Mouse (Mus musculus): ENCODE measurements around the gene Cep152. TPM values are rescaled to one million over a fixed set of nuclear protein-coding genes. Genes with fewer than 3 reads are reported as not detected.
A peak's percentile ranks its signal among the peaks of the same experiment; 100 is the strongest.

The Cep152 gene
- polyA plus RNA-seq, 1 experiment from 2014 or later, result 4.7 TPM

DNA sequence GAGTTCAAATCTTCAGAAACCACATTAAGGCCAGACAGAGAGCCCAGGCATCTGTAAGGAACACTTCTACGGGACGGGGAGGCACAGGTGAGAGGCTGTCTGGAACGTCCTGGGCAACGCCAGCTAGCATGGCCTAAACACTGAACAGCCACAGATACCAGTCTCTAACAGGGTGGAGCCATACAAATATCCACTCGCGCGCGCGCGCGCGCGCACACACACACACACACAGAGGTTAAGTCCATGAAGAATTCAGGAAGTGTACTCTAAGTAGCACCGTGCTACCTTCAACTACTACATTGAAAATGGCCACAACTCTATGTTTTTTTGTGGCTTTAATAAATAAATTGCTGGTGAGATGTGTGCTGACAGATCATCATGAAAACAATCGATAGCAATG lies 1.7 kb downstream of the Cep152 start:
- H3K4me2 ChIP-seq (replicated peaks), result peak overlapping the region; percentile 64; the same call in 1 of the 2 replicates
- no peak overlapping the region for H3K4me3 ChIP-seq (replicated peaks)
- peaks cover 10% of the 10 kb centered on the region; the same call in 1 of the 2 replicates for H3K36me3 ChIP-seq
- H3K9me3 ChIP-seq, result no peaks in the 10 kb centered on the region
- WGBS, result 91% methylated on average over 15 of the region's 15 CpGs
- ATAC-seq, result no peak
- H3K27me3 ChIP-seq (replicated peaks), result no peaks in the 10 kb centered on the region
- H3K27ac ChIP-seq, result no peak overlapping the region
- no peak overlapping the region for H3K9ac ChIP-seq
- H3K4me1 ChIP-seq (replicated peaks), result peaks cover 14% of the 10 kb centered on the region; the same call in 1 of the 2 replicates

DNA sequence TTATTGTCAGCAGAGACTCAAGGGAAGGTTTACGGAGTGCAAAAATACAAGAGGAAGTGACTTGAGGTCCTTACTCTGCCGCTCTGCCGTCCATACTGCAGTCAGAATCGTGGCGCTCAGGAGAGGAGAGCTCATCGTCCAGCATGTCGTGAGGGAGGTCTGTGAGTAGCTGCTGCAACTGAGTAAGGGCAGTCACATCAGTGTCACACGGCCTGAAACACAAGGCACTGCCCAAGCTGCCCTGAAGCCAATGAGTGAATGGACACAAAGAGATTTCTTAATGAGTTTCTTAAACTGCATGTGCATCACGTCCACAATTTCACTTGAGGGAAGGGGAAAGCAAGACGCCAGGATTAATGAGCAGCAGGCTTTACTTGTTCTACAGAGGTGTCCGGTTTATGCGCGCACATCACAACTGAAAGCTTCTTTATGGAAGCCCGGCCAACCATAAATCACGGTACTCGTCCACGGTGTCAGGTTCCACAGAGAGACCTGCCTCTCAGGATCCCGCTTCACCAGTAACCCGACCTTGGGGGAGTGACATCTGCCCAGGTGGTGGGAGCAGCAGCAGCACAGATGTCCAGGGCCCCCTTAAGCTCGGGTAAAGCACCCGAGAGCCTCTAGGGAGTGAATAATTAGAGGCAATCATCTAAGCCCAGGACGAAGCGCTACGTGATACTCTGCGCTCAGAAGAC lies 4.6 kb downstream of the Cep152 start:
- H3K4me3 ChIP-seq (replicated peaks), result no peak overlapping the region
- no peak overlapping the region for H3K4me2 ChIP-seq (replicated peaks)
- peaks cover 14% of the 10 kb centered on the region; the same call in 1 of the 2 replicates for H3K4me1 ChIP-seq (replicated peaks)
- peaks cover 18% of the 10 kb centered on the region; the same call in 1 of the 2 replicates for H3K36me3 ChIP-seq
- H3K9ac ChIP-seq, result no peak overlapping the region
- ATAC-seq, result no peak
- WGBS, result 72% methylated on average over 25 of the region's 25 CpGs
- no peaks in the 10 kb centered on the region for H3K27me3 ChIP-seq (replicated peaks)
- no peak overlapping the region for H3K27ac ChIP-seq
- no peaks in the 10 kb centered on the region for H3K9me3 ChIP-seq

DNA sequence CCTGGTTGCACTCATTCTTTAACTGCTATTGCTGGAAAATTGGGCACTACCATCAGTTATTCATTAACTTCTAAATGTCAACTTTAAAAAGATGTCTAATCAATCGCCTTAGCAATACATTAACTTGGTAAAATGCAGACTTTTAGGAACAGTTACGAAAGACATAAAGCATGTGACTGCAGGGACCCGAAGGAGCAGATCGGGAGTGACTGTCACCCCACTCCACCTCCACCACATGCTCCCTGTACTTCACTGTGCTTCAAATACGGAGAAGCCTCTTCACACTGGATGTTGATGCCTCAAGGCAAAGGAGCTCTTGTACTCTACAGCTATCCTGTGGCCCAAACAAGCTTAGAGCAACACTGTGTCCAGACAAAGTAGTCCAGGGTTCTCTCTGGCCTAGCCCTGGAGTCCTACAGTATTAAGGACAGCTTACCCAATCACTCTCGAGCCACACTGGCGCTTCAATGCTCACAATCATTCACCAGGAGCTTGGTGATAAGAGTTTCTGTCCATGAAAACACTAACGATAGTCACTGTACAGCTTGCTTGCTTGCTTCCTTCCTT lies 9.0 kb downstream of the Cep152 start:
- 70% methylated on average over 8 of the region's 8 CpGs for WGBS
- Histone ChIP-seq H3K36me3 (peaks cover 30% of the 10 kb centered on the region), H3K4me2 (replicated peaks) (no peak overlapping the region), H3K4me1 (replicated peaks) (no peaks in the 10 kb centered on the region), H3K27ac (no peak overlapping the region), H3K9me3 (no peaks in the 10 kb centered on the region), H3K9ac (no peak overlapping the region), H3K27me3 (replicated peaks) (no peaks in the 10 kb centered on the region), H3K4me3 (replicated peaks) (no peak overlapping the region)
- ATAC-seq, result peak; percentile 62

DNA sequence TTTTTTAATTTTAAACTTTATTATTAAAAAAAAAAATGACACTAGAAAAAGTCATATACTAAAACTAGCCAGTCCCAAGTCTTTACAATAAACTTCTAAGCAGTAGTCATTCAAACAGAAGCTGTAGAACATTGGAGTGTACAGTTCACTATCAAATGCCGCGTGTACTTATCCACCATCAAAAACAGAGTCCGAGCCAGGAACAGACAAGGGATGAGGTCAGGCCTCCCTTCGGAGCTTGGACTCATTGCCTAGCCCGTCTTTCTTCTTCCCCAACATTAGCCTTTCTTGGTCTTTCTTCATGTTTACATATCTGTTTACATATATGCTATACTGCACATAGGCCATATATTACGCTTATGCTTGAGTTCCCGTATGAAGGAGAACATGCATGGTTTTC lies 9.5 kb downstream of the Cep152 start:
- H3K36me3 ChIP-seq, result peaks cover 31% of the 10 kb centered on the region
- H3K9ac ChIP-seq, result no peak overlapping the region
- no peaks in the 10 kb centered on the region for H3K27me3 ChIP-seq (replicated peaks)
- no peaks in the 10 kb centered on the region for H3K9me3 ChIP-seq
- no peak overlapping the region for H3K4me3 ChIP-seq (replicated peaks)
- H3K4me1 ChIP-seq (replicated peaks), result no peaks in the 10 kb centered on the region
- H3K4me2 ChIP-seq (replicated peaks), result no peak overlapping the region
- no peak overlapping the region for H3K27ac ChIP-seq
- WGBS, result 88% methylated on average over 7 of the region's 7 CpGs
- no peak for ATAC-seq

DNA sequence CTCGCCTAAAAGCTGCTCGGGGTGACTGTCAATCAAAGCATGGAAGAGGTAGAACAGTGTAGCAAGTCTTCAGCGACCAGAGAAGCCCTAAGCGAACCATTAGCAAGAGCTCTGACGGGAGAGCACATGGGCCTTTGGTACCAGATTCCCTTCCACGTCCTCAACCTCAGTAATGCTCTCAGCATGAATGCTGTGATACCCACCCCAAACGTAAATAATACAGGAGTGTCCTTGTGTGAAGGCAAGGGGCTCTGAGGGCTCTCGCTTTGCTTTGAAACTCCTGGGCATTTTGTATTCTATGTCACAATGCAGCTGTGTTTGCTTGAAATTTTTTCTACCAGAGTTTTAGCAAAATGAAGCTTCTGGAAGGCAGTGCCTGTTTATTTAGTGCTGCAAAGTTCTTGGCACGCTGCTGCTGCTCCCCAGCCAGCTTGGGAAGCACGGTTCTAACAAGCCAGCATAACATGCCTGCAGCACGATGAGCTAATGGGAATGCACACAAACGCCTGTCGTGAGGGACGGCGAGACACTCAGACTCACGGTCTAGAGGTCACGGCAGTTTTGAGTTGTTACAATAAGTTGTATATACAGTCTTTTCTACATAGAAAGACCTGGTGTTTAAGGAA lies 18.6 kb downstream of the Cep152 start:
- peaks cover 9% of the 10 kb centered on the region for H3K36me3 ChIP-seq
- no peak overlapping the region for H3K4me2 ChIP-seq (replicated peaks)
- H3K27ac ChIP-seq, result peak overlapping the region; percentile 17; the same call in 1 of the 2 replicates
- no peak overlapping the region for H3K9ac ChIP-seq
- ATAC-seq, result no peak
- H3K4me1 ChIP-seq (replicated peaks), result no peaks in the 10 kb centered on the region
- no peak overlapping the region for H3K4me3 ChIP-seq (replicated peaks)
- no peaks in the 10 kb centered on the region for H3K27me3 ChIP-seq (replicated peaks)
- 68% methylated on average over 17 of the region's 17 CpGs for WGBS
- H3K9me3 ChIP-seq, result no peaks in the 10 kb centered on the region

DNA sequence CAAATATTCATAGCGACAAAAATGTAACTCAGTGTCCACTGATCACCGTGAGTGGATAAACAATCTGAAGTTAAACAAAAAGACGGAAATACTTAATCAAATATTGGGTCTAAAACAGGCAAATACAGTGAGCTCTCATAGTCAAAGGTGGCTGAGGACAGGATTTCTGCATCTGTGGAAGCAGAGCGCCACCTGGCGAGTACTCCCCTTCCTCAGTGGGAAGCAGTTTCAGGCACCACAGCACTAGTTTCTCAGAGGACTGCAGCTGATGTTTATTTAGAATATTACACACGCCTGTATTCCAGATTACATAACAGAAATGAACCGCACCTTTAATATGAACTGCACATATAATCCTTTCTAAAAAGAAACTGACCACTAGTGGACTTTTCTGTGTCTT lies 20.3 kb downstream of the Cep152 start:
- no peak overlapping the region for H3K27ac ChIP-seq
- H3K4me1 ChIP-seq (replicated peaks), result no peaks in the 10 kb centered on the region
- H3K4me3 ChIP-seq (replicated peaks), result no peak overlapping the region
- WGBS, result 56% methylated on average over 7 of the region's 7 CpGs
- H3K9ac ChIP-seq, result no peak overlapping the region
- H3K9me3 ChIP-seq, result no peaks in the 10 kb centered on the region
- no peak; the same call in 1 of the 2 replicates for ATAC-seq
- no peaks in the 10 kb centered on the region for H3K27me3 ChIP-seq (replicated peaks)
- H3K4me2 ChIP-seq (replicated peaks), result no peak overlapping the region
- H3K36me3 ChIP-seq, result peaks cover 13% of the 10 kb centered on the region

DNA sequence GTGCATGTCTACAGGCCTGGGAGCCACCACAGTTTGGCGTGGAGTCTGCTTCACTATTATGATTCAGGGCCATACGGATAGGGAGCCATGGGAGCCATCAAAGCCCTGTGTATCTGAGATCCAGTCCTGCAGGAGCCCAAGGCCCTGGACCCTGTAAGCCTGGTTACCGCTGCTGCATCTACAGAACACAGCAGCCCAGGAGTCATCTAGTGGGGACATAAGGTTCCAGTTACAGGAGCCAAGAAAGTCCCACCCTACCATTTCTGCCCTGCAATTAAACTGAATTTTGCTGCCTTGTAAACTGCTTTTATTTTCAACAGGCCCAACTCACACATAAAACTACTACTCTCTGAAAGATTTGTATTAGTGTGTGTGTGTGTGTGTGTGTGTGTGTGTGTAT lies 21.9 kb downstream of the Cep152 start:
- no peak for ATAC-seq
- H3K27me3 ChIP-seq (replicated peaks), result no peaks in the 10 kb centered on the region
- H3K4me1 ChIP-seq (replicated peaks), result no peaks in the 10 kb centered on the region
- no peak overlapping the region for H3K4me3 ChIP-seq (replicated peaks)
- WGBS, result 94% methylated on average over 3 of the region's 3 CpGs
- H3K9me3 ChIP-seq, result no peaks in the 10 kb centered on the region
- no peak overlapping the region for H3K27ac ChIP-seq
- peaks cover 16% of the 10 kb centered on the region for H3K36me3 ChIP-seq
- H3K9ac ChIP-seq, result no peak overlapping the region
- H3K4me2 ChIP-seq (replicated peaks), result no peak overlapping the region

DNA sequence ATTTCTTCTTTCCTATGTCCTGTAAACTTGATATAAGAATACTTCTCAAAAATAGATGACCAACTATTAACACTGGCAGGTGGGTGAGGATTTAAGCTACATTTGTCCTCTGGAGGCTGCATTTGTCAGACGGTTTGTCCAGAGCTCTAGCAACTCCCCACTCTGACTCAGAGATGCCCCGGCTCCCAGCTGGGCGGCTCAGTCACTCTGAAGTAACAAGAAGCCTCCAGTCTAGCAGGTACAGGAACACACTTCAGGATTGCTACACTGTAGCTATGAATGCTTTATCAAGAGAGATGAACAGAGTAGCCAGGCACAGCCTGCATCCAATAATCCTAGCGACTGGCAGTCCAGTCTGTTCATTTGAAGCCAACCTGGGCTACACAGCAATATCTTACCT lies 26.0 kb downstream of the Cep152 start:
- no peak for ATAC-seq
- 87% methylated on average over 4 of the region's 4 CpGs for WGBS
- peaks cover 28% of the 10 kb centered on the region for H3K36me3 ChIP-seq
- no peaks in the 10 kb centered on the region for H3K27me3 ChIP-seq (replicated peaks)
- H3K4me2 ChIP-seq (replicated peaks), result no peak overlapping the region
- H3K4me1 ChIP-seq (replicated peaks), result no peaks in the 10 kb centered on the region
- no peak overlapping the region for H3K27ac ChIP-seq
- H3K4me3 ChIP-seq (replicated peaks), result no peak overlapping the region
- H3K9me3 ChIP-seq, result no peaks in the 10 kb centered on the region
- no peak overlapping the region for H3K9ac ChIP-seq

DNA sequence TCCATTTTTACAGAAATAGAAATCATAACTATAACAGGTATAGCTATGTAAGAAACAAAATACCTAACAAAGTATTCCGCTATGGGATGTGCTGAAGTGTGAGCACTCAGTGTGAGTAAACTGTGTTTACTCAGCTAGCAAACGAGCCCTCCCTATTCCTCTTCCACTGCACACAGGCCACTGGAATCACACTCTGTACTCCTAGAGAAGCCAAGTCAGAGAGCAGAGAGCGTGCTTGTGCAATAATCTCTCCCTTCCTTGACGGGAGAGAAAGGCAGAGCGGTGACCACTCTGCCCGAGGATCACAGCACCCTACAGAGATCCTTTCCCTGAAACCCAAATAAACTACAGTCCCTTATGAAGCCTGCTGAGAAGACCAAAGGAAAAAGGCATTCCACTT lies 26.7 kb downstream of the Cep152 start:
- no peak for ATAC-seq
- no peak overlapping the region for H3K27ac ChIP-seq
- H3K9ac ChIP-seq, result no peak overlapping the region
- H3K4me3 ChIP-seq (replicated peaks), result no peak overlapping the region
- no peak overlapping the region for H3K4me2 ChIP-seq (replicated peaks)
- no peaks in the 10 kb centered on the region for H3K27me3 ChIP-seq (replicated peaks)
- H3K9me3 ChIP-seq, result no peaks in the 10 kb centered on the region
- no peaks in the 10 kb centered on the region for H3K4me1 ChIP-seq (replicated peaks)
- peaks cover 28% of the 10 kb centered on the region for H3K36me3 ChIP-seq
- 77% methylated on average over 6 of the region's 6 CpGs for WGBS

DNA sequence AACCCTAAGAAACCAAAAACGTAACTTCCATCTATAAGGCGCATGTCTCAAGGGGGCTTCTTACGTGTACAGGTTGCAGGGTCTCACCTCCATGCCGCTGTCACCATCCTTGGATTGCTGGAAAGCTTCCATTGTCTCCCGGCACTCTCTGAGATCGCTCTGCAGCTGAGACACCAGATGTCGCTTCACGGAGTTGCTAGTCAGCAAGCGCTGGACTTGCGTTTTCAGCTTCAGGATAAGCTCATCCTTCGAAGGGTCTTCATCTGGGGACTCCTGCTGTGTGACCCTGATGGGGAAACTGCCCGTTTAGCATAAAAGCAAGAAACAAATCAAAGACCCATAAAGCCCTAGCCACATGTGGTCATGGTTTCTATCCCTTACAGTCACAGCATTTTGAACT lies 30.1 kb downstream of the Cep152 start:
- 93% methylated on average over 12 of the region's 12 CpGs for WGBS
- Histone ChIP-seq H3K36me3 (peaks cover 18% of the 10 kb centered on the region; the same call in 1 of the 2 replicates), H3K27ac (no peak overlapping the region), H3K4me2 (replicated peaks) (no peak overlapping the region), H3K9ac (no peak overlapping the region), H3K27me3 (replicated peaks) (no peaks in the 10 kb centered on the region), H3K4me3 (replicated peaks) (no peak overlapping the region), H3K4me1 (replicated peaks) (no peaks in the 10 kb centered on the region), H3K9me3 (no peaks in the 10 kb centered on the region)
- ATAC-seq, result no peak

DNA sequence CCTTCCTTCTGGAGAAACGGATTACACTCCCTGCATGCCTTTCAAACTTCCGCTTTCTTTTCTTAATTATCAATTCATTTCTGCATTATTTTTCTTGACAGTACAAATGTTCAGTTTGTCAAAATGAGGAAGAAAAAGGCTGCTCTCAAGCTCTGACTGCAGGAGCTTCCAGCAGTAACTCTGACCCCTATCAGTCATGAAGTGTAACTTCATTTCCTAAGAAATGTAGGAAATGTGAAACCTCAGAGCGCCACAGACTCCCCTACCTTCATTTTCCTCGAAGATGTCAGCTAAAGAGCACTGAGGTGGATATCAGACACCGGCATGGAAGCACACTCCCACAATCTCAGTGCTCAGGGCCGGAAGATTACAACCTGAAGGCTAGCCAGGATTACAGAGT lies 30.8 kb downstream of the Cep152 start:
- Histone ChIP-seq H3K27ac (no peak overlapping the region), H3K4me2 (replicated peaks) (no peak overlapping the region), H3K9me3 (no peaks in the 10 kb centered on the region), H3K9ac (no peak overlapping the region), H3K36me3 (peaks cover 17% of the 10 kb centered on the region; the same call in 1 of the 2 replicates), H3K4me3 (replicated peaks) (no peak overlapping the region), H3K4me1 (replicated peaks) (no peaks in the 10 kb centered on the region), H3K27me3 (replicated peaks) (no peaks in the 10 kb centered on the region)
- 83% methylated on average over 6 of the region's 6 CpGs for WGBS
- ATAC-seq, result no peak

DNA sequence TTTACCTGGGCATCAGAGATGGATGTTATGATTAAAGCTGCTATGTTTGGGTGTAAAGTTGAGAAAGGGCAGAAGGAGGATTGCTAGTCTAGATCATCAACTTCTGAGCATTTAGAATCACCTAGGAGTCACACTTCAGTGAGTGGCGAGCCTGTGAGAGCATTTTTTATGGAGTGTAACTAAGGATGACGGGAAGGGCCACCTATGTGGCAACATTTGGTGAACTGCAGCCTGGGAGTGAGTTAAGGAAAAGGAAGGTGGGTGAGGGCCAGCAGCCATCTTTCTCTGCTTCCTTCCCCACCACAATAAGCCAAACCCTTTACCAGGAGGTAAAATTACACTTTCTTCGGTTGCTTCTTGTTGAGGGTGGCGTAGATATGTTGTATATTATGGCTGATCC lies 33.0 kb downstream of the Cep152 start:
- whole genome bisulfite sequencing, result 95% methylated on average over 4 of the region's 4 CpGs

More for the DNA sequence above, 33.0 kb downstream of the Cep152 start:
- H3K27me3 ChIP-seq (replicated peaks), result no peaks in the 10 kb centered on the region
- H3K4me3 ChIP-seq (replicated peaks), result no peak overlapping the region
- no peak overlapping the region for H3K27ac ChIP-seq
- peaks cover 22% of the 10 kb centered on the region; the same call in 1 of the 2 replicates for H3K36me3 ChIP-seq
- no peak overlapping the region for H3K4me2 ChIP-seq (replicated peaks)
- no peaks in the 10 kb centered on the region for H3K4me1 ChIP-seq (replicated peaks)
- no peaks in the 10 kb centered on the region for H3K9me3 ChIP-seq
- ATAC-seq, result no peak
- H3K9ac ChIP-seq, result no peak overlapping the region
